Mouse (Mus musculus): ENCODE measurements around the gene Tcp10a. TPM values are rescaled to one million over a fixed set of nuclear protein-coding genes. Genes with fewer than 3 reads are reported as not detected.
"Not testable (repeated sequence)": the region's sequence is repeated elsewhere in the genome, so short reads cannot be mapped to it uniquely, and the experiment has no call there.

Tcp10a gene
- not detected for total RNA-seq (2021)
- long read RNA-seq, experiment 1 = 0 reads
- long read RNA-seq, experiment 2 = 0 reads

DNA sequence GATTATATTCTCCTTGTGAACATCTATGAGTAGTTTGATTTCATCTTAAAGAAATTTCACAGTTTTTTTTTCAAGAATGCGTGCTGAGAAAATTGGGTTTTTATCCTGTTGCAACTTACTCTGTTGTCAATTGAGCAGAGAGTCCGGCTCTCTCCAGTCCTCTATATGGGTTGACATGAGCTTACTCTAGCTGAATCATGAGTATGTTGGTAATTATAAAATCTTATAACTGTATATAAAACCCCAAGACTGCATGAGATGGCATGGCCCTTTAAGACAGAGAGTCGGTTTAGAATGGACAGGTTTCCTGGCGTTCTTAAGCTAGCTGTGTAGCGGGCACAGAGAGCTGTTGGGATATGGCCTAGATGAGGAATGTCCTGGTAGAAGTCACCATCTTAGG lies at the start of gene Tcp10a:
Tcp10a (plus strand) TSS at position 301 of the 400 bp plus-strand sequence.
- DNase-seq = not testable (repeated sequence)

DNA sequence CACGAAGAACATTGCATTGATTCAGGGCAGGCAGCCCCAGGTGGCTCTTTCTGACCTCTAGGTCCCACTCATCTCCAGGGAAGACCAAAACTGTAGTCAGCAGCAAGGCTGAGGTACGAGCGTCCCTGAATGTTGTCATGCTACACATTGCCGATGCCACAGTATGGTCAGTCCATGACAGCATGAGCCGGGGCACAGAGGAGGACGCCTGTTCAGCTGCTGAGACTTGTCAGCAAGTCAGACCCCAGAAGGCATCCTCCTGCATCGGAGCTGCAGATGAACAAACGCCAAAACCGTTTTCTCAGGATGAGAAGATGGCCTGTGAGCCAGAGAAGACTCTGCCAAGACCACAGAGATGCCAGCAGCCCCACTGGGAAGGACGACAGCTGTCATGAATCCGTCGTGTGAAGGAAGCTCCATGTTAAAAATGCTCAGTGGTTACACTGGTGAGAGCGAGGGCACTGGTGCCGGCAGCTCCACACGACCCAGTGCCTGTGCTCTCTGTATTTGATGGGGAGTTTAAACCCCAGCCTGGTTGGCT lies 45.7 kb upstream of the Tcp10a start:
- no peak for DNase-seq

DNA sequence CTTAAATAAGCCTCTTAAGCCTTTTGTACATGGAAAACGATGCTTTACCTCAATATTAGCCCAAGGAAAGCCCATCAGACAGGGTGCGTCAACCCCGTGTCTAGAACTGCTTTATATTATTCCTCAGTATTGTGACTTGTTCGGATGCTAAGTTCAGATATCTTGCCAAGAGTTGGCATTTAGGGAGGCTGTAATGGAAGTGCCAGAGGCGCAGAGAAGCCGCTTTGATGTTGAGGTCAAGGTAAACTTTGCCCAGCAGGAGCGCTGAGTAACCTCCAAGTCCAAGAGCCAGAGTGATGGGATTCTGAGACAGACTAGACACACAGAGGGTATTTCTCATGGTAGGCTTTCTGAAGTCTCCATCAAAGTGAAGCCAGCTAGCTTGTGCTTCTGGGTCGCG lies 45.2 kb upstream of the Tcp10a start:
- no peak for DNase-seq

DNA sequence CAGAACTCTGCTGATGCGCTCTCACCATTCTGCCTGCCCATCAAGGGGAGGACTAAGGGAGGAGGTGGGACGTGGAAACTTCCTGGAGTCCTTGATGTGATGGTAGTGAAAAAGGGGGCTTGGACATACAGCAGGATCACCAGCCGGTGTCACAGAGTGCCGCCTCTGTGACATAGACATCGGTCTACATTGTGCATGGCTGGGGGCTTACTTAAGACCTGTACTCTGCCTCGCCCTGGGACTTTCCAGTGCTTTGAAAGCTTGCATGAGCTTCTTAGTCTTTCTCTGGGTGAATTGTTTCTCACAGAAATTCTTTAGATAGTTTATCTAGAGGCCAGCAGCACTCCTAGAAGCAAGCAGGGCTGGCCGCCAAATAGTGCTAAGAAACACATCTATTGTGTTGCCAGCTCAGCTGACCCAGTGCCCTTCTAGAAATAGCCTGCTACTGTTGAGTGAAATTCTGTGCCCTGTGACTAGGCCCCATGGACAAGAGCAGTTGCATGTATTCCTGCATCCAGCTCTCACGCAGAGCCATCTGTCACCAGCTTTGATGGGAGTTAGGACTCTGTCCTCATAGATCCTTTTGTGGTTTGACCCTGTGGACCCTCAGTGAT lies 40.0 kb upstream of the Tcp10a start:
- no peak for DNase-seq

DNA sequence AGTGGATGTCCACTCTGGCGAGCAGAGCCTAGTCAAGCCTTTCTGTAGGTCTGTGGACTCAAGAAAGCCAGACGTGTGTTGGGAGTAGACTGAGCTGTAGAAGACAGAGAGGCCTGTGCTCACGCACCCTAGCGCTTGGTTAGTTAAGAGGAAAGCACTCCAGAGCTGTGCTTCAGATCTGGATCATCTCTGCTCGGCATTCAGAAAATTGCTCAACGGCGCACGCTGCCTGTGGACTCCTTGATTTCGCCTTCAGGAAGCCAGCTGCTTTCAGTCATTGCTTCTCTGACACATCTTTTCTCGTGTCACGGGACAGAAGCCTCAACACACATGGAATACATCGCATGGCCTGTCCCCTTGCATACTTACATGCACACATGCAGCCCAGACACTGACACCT lies 39.2 kb upstream of the Tcp10a start:
- DNase-seq = no peak

DNA sequence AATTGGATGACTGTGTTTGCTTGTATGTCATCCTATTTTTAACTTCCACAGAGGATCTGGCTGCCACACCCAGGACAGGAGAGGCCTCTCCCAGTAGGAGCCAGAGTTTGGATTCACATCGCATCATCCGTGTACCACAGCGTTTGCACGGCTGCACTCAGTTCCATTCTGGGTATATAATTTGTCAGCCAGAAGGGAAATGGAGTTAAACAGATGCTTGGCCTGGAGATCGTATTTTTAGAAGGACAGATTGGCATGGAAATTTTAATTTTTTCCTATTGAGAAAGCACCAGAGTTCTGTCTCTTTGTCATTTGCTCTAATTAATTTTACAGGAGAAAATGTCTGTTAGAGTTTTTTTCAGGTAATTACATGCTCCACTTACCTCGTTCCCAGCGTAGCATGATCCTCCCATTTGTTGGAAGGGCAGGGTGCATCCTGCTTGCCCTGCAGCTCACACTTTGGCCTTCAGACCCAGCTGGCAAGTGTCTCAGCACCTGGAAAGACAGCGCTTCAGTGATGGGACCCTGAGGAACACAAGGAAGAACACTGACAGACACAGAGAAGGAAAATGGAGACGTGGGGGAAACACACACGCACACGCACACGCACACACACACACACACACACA lies 37.9 kb upstream of the Tcp10a start:
- DNase-seq = no peak

DNA sequence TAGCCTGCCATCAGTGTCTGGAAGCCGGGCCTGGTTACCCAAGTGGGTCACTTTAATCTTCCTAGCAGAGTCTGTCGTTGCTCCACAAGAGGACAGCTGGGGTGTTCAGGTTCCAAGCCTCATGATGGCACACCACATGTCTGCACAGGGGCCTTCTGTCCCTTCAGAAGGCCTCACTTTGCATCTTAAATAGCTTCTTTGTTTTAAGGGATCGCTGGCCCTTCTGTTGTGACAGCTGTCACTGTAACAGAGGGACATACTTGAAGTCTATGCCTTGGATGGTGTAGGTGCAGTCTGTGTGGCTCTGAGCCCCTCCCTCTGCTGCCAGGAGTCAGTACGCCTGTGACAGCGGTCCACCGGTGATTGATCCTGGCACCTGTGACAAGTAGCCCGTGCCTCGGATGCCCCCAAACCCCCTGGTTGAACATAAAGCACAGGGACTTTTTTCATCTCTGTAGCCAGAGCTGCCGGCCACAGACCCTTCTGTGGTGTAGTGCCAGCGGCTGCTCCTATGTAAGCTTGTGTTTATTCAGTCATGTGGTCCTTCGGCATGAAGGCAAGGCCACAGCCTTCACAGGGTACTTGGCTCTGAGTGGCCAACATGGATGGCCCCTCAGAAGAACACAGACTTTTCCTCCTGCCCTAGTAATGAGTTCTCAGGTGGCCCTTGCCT lies 32.3 kb upstream of the Tcp10a start:
- DNase-seq = no peak

DNA sequence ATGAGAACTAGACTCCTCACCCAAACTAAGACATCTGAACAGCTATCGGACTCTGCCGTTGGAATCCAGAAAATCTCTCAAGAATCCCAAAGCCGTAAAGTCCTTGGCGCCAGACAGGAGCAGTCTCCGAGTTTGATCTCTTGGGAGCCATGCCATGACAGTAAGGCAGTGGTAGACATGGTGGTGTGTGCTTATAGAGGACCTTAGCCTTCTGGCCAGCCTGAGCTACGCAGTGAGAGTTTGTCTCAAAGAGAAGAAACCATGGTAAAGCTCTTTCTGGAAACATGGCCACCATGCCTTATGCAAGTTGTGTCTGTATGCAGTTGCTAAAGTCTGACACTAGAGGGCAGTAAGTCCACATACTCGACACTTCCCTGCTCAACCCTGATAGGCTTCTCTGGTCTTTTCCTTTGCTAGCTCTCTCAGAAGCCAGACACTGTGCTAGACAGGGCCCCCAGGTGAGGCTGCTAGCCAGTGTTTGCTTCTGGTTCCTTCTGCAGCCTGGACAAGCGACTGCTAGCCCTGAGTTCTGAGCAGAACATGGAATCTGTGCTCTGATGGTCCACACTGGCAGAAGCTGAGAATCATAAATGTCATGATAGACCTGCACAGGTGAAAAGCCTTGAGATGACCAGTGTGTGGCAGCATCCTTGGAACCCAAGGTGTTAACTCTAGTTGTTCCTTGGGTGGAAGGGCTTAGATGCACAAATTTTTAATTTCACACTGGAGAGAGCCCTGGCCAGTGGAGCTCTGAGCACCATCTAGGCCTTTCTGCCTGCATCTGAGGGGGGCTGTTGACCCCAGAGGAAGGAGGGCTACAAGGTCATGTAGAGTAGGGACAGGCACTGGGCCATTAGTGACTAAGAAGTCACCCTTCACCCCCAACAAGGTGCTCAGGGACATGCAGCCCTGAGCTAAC lies 17.9 kb upstream of the Tcp10a start:
- not testable (repeated sequence) for DNase-seq

DNA sequence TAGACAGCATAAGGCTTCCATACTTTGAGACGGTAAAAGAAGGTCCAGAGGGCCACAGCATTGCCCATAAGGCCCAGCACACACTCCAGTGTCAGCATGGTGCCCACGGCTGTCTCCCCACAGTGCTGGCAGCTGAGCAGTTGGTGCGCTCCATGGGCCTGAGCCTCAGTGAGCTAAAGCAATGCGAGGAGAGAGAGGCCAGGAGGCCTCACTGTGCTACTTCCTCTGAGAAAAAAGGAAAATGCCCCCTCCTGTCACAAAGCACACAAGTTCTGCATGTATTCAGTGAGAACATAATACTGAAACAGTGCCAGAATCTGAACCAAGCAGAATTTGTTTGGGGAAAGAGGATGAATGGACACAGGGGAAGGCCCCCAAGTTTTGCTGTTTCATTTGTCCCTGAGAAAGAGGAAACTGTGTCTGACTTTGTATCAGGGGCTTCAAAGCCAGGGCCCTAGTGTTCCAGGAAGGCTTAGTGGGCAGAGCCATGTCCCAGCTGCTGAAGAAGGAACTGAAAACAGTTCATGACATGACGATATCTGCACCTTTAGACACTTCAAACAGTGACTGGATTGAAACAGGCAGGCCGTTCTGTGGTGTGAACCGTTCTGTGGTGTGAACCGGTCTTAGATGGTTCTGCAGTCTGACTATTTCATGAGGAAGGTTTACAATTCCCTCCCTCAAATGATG lies 8.6 kb upstream of the Tcp10a start:
- not testable (repeated sequence) for DNase-seq

DNA sequence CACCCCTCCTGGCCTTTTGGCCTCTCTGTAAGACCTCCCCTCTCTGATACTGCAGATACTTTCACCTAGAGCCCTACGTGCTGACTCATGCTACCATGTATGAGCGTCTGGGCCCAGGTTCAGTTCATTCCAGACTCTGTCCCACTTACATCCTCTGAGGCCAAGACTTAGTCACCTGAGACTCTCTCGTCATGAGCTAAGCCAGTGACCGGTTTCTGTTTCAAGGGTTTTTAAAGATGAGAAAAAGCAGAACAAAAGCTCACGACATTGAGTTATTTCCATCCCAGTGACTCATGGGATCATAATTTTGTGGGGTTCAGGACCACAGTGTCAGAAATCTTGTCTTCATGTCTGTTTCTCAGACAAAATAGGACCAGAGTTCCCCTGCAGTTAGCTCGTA lies 4.7 kb upstream of the Tcp10a start:
- not testable (repeated sequence) for DNase-seq

DNA sequence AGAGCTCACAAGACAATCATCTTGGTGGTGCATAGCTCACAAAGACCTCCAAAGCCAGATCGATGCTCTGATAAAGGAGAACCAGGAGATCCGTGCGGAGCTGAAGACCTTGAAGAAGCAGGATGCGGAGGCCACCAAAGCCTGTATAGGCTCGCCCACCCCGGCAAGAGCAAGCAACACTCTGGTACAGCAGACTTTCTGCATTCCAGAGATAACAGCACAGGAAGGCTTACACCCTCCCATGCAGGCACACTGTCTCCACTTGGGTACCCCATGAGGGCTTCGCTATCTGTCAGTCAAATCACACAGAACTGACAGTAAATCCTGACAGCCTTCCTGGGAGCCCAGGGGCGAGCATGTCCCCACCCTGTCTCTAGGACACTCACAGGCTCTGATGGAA lies 2.0 kb downstream of the Tcp10a start:
- not testable (repeated sequence) for DNase-seq

DNA sequence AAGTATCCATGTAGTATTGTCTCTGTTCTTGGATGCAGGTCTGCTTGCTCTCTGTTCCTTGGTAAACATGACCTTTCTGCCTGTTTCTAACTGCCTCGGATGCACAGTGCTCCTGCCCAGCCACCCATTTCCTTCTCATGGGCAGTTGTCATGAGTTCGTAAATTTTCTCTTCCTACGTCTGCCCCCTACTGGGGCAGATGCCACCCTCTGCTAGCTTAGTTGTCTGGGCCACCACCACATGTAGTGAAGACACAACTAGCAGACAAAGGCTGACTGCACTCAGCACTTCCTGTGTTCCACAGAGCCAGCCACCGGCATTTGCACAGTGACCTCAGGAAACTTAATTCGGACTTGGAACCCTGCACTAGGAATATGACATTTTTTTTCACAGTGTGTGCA lies 8.3 kb downstream of the Tcp10a start:
- DNase-seq = not testable (repeated sequence)

DNA sequence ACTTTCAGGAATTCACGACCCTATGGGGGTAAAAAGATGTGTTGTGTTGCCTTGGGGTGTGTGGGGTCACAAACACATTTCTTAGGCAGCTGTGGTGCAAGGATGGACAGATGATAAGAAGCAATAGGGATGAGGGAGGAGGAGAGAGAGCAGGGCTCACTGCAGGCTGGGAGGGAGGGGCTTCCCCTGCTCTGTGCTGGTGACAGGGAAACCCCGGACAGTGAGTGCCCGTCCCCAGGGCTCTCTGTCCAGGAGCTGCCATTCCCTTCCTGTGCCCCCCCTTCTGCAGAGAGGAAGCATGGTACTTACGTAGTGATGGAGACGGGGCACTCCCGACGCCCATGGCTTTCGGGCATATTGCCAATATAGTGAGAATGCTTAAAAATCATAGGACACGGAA lies 12.9 kb downstream of the Tcp10a start:
- DNase-seq = not testable (repeated sequence)

DNA sequence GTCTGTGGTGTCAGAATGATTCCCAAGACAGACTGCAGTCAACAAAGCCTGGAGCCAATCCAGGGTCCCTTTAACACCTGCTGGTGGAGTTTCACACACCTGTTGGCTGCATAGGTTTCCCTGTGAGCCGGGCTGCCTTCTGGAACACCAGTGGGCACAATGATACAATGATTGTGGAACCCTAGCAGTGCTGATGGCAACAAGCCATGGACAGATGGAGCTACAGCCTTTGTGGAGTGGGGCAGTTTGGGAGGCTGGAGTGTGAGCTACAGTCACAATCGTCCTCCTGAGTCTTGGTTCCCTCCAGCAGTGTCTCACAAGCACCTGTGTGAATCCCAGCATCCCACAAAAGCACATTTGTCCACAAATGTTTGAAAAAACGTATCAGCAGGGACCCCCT lies 24.3 kb downstream of the Tcp10a start:
- not testable (repeated sequence) for DNase-seq

DNA sequence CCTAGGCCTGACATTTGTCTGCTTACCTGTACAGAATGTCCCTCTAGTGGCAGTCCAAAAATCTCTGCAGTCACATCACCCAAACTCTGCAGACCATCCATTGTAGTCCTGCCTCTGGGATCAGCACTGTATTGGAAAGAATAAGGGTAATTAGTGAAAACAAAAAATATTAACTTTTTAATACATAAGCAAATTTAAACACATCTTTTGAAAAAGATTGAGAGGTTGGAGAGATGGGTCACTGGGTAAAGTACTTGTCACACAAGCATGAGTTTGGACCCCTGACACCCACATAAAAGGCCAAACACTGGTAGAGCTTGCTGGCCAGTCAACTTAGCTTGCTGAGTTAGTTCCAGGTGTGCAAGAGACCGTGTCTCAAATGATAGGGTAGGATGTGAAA lies 28.1 kb downstream of the Tcp10a start, which contains the start of gene Ttll2:
Ttll2 (minus strand) TSS at position 101 of the 400 bp plus-strand sequence.
- not testable (repeated sequence) for DNase-seq

DNA sequence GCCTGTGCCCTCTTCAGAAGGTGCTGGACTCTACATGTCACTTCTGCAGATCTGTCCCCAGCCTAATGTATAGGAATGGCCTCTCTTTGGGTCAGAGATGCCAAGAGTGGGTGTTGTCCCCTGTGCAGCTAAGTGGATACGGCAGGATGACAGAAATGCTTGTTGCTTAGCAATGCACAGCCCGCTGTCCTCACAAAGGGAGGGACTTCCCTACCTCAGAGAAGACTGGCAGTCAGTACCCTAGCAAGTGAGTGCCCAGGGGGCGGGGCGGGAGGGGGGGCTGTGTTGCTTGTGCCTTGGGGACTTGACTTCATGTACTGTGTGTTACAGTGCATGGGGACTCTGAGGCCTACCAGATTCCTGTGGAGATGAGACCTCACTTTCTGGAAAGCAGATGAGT lies 35.4 kb downstream of the Tcp10a start:
- not testable (repeated sequence) for DNase-seq

DNA sequence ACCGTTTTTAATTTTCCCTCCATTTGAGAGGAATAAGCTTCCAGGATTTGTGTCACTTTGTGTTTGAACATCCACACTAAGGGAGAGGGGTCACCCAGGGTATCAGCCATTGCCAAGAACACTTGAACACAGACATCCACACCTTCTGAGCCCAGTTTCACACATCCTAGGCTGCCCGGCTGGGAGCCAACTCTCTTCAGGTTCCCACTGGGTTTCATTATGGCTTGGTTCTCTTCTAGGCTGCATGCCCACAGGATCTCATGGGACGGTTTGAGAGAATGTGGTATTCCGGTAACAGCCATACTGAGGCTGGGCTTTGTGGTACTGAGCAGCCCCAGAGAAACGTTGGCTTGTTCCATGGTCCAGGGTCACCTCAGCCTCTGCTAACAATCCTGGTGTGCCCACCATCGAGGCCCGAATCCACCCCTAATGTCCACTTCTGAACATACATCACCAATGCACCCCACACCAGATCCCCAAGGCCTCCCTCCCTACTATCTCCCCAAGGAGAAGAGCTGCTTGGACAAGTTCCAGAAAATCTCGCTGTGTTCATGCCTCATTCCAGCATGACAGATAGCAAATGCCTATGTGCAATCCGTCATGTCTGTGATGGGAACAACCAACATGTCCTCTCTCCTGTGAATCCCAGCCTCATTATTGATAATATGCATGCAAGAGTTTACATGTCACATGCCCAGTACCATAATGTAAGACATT lies 36.5 kb downstream of the Tcp10a start:
- not testable (repeated sequence) for DNase-seq

DNA sequence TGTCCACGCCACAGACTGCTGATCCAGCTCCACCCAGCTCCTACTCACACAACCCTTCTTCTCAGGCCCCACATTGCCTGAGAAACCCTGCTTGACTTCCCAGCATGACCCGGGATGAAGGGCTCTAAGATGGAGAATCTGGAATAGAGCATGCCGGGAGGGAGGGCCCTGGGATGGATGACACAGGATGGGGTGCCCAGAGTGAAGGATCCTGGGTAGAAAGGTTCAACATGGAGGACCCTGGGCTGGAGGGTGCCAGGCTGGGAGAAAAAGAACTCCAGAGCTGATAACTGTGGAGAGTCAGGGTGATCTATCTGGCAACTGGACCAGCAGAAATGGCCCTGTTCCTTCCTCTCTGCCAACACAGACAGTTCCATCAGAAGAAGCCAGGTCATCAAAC lies 41.2 kb downstream of the Tcp10a start:
- not testable (repeated sequence) for DNase-seq

DNA sequence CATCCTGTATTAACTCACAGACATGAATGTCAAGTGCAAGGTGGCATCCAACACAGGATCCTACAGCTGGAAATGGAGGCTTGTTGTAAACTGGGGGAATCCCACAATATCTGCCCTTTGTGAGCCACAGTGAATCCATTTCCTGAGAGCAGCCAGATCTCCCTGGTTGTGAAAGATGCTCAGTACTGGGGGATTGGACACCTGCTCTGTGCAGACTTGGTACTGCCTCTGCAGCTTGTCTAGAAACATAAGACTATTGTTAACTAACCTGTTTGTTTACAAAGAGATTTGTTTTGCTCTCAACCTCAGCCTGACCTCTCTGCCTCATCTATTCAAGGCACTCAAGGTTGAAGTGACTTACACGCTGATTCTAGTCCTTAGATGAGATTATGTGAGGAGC lies 41.8 kb downstream of the Tcp10a start:
- not testable (repeated sequence) for DNase-seq

DNA sequence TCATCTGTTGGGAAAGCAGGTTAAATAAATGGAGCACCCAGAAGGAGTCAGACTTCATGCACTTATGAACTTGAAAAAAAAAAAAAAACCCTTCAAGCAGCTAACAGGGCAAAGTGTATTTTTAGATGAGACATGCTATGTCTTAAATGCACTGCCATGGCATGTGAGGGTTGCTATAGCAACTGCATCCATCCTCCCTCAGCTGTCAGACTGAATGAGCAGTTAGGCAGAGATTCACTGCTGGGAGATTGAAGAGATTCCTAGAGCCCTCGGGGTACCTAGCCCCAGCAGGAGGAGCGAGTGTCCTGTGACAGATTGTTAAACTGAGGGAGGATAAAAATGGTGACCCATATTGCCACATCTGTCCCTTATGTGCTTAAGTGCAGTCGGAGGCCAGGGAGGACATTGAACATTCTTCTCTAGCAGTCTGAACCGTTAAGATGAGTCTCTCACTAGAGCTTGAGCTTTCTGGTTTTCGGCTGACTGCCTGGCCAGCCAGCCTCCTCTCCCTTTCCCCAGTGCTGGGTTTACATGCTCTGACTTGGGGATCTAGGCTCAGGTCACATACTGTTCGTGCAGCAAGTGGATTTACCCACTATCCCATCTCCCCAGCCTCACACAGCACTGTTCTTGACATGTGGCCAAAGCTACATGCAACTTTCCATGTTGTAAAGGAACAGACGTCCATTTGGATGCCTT lies 42.4 kb downstream of the Tcp10a start:
- DNase-seq = not testable (repeated sequence)

Measured in gastrocnemius, postnatal 25 days (tissue).